Mouse (Mus musculus) layer of hippocampus, adult 9-10 months (tissue): ENCODE data around the gene Gprc6a.
A peak's percentile ranks its signal among the peaks of the same experiment; 100 is the strongest.

Experiments used
- DNase-seq: peaks from one replicate; pipeline ENCODE4 v3.0.0; 2022; ENCODE audit warnings: low spot score

The Gprc6a gene

DNA sequence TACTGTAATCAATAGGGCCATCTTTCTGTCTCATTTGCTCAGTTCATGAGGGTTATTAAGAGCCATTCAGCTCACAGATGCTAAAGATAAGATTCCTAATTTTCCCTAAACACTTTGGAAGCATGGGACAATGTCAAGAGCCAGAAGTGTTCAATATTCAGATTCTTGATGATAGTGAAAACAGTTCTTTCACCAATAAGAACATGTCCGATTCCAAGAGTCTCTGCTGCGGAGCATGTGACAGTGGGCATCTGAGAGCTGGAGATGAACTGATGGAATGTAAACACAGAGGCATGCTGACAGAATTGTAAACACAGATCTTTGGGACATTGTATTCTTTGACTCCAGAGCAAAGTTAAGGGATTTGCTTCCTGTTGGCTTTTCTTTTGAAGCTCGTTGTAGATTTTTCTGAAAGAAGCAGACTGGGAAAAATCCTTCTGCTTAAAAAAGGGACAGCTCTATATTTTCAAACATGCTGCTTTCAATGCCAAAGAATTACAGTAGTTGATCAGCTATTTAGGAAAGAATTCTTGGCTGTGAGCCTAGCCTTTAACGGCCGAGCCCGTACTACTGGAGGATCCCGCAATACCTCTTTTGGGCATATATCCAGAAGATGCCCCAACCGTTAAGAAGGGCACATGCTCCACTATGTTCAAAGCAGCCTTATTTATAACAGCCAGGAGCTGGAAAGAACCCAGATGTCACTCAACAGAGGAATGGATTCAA, at the start of gene Gprc6a:
Gene Gprc6a (minus strand): TSS at position 51 of the 726 bp plus-strand sequence.
- DNase-seq = no peak

GRCm38 (mm10) chr10:51678251-51678639, 47.0 kb upstream of the Gprc6a start:
- DNase-seq = no peak

DNA sequence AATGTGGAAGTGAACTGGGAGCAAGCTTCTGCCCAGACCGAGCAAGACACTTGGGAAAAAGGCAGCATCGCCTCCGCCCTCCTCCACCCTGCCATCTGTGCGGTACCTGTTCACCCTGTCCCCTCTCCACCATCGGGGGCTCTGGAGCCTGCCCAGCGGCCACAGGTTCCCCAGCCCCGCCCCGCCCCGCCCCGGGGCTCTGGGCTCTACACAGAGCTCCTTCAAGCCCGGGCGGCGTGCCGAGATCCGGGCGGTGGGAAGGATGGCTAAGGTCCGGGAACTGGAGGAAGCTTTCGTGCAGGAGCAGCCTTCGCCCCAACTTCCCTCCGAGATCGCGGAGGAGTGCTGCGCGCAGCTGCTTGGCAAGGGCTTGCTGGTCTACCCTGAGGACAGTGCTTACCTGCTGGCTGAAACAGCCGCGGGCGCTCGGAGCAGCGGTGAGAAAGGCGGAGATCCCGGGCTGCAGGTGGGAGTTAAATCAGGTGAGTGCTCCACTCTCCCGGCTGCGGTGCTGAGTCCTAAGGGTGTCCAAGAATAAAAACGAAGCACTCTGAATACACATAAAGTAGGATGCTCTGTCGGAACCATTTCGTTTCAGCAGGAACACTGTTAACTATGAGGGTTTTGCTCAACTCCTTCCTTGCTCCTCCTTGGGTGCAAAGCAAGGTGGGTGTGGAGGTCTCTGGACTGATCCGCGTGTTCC, 46.4 kb upstream of the Gprc6a start, which contains the start of gene Rfx6:
Gene Rfx6 (plus strand): TSS at position 209 of the 703 bp plus-strand sequence.
- DNase-seq = no peak

GRCm38 (mm10) chr10:51672082-51672779, 41.0 kb upstream of the Gprc6a start:
- no peak for DNase-seq

DNA sequence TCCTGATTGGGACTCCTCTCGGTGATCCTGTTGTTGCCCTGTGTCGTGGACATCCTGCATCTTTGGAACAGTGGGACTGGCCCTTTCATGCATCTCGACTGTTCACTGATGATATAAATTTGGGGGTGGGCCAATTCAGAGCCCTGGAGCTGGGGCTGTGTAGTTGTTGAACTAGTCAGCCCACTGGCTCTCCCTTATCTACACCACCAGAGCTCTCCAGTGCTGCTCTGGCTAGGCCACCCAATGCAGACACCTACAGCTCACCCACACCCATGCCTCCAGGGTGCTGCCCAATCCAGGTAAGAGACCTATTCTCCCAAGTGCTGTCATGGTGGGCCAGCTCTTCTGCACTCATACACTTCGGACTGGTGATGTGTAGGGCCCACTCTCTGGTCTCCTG, 40.3 kb upstream of the Gprc6a start:
- no peak for DNase-seq

DNA sequence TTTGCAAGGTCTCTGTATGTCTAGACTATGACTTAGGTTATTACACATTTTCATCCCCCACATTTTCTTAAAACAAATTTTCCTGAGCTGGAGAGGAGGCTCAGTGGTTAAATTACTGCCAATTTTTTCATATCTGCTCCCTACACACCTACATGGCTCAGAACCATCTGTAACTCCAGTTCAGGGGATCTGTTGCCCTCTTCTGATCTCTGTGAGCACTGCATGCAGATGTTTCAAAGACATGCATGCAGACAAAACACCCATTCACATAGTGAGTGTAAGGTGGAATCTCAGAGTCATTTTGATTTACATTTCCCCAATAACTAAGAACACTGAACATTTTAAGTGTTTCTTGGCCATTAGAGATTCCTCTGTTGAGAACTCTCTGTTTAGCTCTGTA, 38.1 kb upstream of the Gprc6a start:
- DNase-seq = no peak

GRCm38 (mm10) chr10:51657324-51657723, 26.1 kb upstream of the Gprc6a start:
- no peak for DNase-seq

GRCm38 (mm10) chr10:51649506-51650221, 18.4 kb upstream of the Gprc6a start:
- DNase-seq = no peak

GRCm38 (mm10) chr10:51621193-51621592, 10.1 kb downstream of the Gprc6a start:
- DNase-seq = no peak

DNA sequence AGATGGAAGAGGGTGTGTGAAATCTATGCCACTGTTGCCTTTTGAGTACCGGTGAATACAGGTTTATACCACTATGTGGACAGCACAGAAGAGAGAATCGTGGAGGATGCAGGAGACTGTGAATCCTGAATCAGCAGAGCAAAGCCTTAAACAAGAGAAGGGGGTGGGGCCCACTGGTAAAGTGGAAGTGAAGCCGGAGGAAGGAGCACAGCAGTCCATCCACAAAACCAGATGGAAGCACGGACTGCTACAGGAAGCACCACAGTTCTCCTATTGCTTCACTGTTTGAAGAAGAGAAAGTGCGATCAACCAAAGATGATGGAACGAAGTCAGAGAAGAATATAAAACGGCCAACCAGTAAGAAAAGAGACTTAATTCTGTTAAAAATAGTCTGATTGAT, 11.1 kb downstream of the Gprc6a start:
- DNase-seq = no peak

GRCm38 (mm10) chr10:51618538-51618937, 12.7 kb downstream of the Gprc6a start:
- no peak for DNase-seq

GRCm38 (mm10) chr10:51614826-51615590, 16.3 kb downstream of the Gprc6a start:
- DNase-seq = no peak

DNA sequence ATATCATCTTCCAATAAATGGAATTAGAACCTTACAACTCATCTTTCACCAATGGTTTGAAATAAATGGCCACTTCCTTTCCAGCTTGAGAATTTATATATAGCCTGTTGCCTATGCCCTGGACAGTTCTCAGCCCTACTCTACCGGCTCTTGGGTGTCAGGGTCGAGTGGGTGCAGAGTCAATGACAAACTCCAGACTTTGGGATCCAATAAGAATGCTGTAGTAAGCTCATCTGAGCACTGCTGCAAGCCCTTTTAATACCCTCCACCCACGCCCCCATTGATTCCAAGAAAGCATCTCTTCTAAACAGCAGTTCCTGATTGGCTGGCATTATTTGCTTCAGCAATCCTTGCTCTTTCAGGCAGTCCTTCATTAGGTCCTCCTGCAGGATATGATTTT, 17.8 kb downstream of the Gprc6a start:
- no peak for DNase-seq

DNA sequence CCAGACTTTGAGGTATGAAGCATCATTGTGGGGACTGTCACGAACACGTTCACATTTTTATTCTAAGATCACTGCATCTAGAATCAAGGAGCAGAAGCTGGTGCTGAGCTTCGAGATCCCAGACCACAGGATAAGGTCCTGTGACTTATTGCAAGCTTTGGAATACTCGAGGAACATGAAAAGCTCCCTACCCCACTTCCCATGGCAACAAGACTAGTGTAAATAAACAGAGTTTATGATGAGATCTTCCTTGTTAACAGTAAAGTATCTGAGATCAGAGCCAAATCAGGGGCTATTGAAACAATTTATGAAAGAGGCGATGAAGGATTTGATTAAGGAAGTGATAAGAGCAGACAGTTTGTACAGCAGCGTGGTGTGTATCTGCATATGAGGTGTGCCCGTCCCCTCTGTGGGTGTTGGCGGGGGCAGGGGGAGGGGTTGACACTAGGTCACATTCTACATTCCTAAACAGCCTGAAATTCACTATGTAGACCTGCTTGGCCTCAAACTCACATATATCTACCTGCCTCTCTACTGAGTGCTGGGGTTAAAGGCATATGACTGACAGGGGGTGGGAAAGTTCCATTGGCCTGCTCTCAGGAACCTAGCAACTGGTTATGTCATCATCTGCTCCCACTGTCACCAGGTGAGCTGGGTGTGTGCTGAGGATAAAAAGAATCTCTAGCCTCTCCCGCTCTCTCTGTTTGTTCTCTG, 19.1 kb downstream of the Gprc6a start:
- DNase-seq = no peak

DNA sequence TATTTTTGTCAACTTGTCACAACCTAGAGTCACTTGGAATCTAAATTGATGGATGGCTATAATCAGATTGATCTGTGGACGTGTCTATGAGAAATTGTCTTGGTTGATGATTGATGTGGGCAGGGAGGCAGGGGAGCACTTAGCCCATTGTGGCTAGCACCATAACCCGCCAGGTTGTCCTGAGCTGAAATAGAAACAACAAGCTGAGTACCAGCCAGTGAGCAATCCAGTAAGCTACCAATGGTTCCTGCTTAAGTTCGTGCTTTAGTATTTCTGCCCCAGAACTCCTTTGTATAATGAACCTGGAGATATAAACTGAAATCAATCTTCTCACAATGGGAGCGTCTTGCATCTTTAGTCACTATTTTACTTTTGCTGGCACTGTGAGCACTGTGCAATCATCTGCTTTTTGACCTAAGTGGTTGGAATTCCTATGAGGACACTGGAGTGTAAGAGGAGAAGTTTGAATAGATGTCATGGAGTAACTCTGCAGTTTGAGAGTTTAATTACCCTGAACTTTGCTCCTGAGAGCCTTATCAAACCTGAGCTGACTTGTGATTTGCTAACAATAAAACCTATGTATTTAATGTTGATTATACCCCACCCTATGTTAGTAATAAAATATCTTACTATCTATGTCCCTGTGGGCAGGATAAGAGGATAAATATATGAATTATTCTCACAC, 21.4 kb downstream of the Gprc6a start:
- no peak for DNase-seq

- DNase-seq = no peak
These were observed 34.2 kb downstream of the Gprc6a start for GRCm38 (mm10) chr10:51596928-51597635.

GRCm38 (mm10) chr10:51595001-51595931, 36.0 kb downstream of the Gprc6a start:
- DNase-seq = peak; percentile 39

- DNase-seq = no peak
These were observed 39.7 kb downstream of the Gprc6a start for GRCm38 (mm10) chr10:51591574-51591973.
